Mouse (Mus musculus): ENCODE measurements around the gene Mefv. TPM values are rescaled to one million over a fixed set of nuclear protein-coding genes. Genes with fewer than 3 reads are reported as not detected.

Gene Mefv
- polyA plus RNA-seq (2015; fragmentation: Nextera tagmentation; extraction: Ambion mirVana), result 0.18 and 0.20 TPM in 2 replicates

GRCm38 (mm10) chr16:3717980-3718379 is at the start of gene Mefv:
Gene Mefv (minus strand): TSS chr16:3718097.
- 91% methylated on average over 6 of the region's 6 CpGs for WGBS
- no peak within 1 kb of the TSS for H3K4me3 ChIP-seq (replicated peaks; ENCODE audit: low read length)
- no peak within 1 kb of the TSS for H3K27ac ChIP-seq (ENCODE audit: low read length)

GRCm38 (mm10) chr16:3748976-3749375 is 31.1 kb upstream of the Mefv start:
- no peak for ATAC-seq (ENCODE audit: insufficient read depth, low FRiP score)

More at GRCm38 (mm10) chr16:3717980-3718379, at the start of gene Mefv:
- no peak for ATAC-seq (ENCODE audit: insufficient read depth, low FRiP score)
- H3K4me1 ChIP-seq (ENCODE audit: control insufficient read depth, insufficient read depth, low read length), result no peaks in the 10 kb centered on the region
- no peaks in the 10 kb centered on the region for H3K36me3 ChIP-seq (ENCODE audit: control insufficient read depth, insufficient read depth, low read length)
- H3K4me2 ChIP-seq (ENCODE audit: low read depth, low read length), result no peak within 1 kb of the TSS
- H3K9me3 ChIP-seq (replicated peaks; ENCODE audit: control insufficient read depth, low read length), result no peaks in the 10 kb centered on the region
- H3K27me3 ChIP-seq (ENCODE audit: control insufficient read depth, insufficient read depth, low read length), result no peaks in the 10 kb centered on the region
- no peak within 1 kb of the TSS for H3K9ac ChIP-seq (ENCODE audit: low read length)

GRCm38 (mm10) chr16:3745656-3746055 is 27.8 kb upstream of the Mefv start:
- no peaks in the 10 kb centered on the region for H3K27me3 ChIP-seq (ENCODE audit: control insufficient read depth, insufficient read depth, low read length)
- peaks cover 20% of the 10 kb centered on the region for H3K4me1 ChIP-seq (ENCODE audit: control insufficient read depth, insufficient read depth, low read length)
- peaks cover 25% of the 10 kb centered on the region for H3K9me3 ChIP-seq (replicated peaks; ENCODE audit: control insufficient read depth, low read length)
- H3K4me2 ChIP-seq (ENCODE audit: low read depth, low read length), result peak overlapping the region; percentile 84
- H3K36me3 ChIP-seq (ENCODE audit: control insufficient read depth, insufficient read depth, low read length), result peaks cover 45% of the 10 kb centered on the region
- 81% methylated on average over 4 of the region's 4 CpGs for WGBS
- H3K4me3 ChIP-seq (replicated peaks; ENCODE audit: low read length), result peak overlapping the region; percentile 96
- ATAC-seq (ENCODE audit: insufficient read depth, low FRiP score), result no peak
- no peak overlapping the region for H3K27ac ChIP-seq (ENCODE audit: low read length)
- 0 out of 2 replicates have a peak overlapping the region, but pooled peaks have one; percentile 18 for H3K9ac ChIP-seq (ENCODE audit: low read length)

More at GRCm38 (mm10) chr16:3748976-3749375, 31.1 kb upstream of the Mefv start:
- Histone ChIP-seq H3K4me1 (ENCODE audit: control insufficient read depth, insufficient read depth, low read length) (peaks cover 16% of the 10 kb centered on the region), H3K27me3 (ENCODE audit: control insufficient read depth, insufficient read depth, low read length) (no peaks in the 10 kb centered on the region), H3K36me3 (ENCODE audit: control insufficient read depth, insufficient read depth, low read length) (peaks cover 52% of the 10 kb centered on the region), H3K9me3 (replicated peaks; ENCODE audit: control insufficient read depth, low read length) (peaks cover 25% of the 10 kb centered on the region), H3K27ac (ENCODE audit: low read length) (no peak overlapping the region), H3K4me2 (ENCODE audit: low read depth, low read length) (no peak overlapping the region), H3K4me3 (replicated peaks; ENCODE audit: low read length) (no peak overlapping the region), H3K9ac (ENCODE audit: low read length) (no peak overlapping the region)
- WGBS, result 98% methylated on average over 3 of the region's 3 CpGs

- Histone ChIP-seq H3K4me1 (ENCODE audit: control insufficient read depth, insufficient read depth, low read length) (peaks cover 20% of the 10 kb centered on the region), H3K9me3 (replicated peaks; ENCODE audit: control insufficient read depth, low read length) (peaks cover 14% of the 10 kb centered on the region), H3K27ac (ENCODE audit: low read length) (peak overlapping the region; percentile 82), H3K4me2 (ENCODE audit: low read depth, low read length) (peak overlapping the region; percentile 84), H3K36me3 (ENCODE audit: control insufficient read depth, insufficient read depth, low read length) (peaks cover 32% of the 10 kb centered on the region), H3K27me3 (ENCODE audit: control insufficient read depth, insufficient read depth, low read length) (no peaks in the 10 kb centered on the region), H3K9ac (ENCODE audit: low read length) (peak overlapping the region; percentile 94), H3K4me3 (replicated peaks; ENCODE audit: low read length) (peak overlapping the region; percentile 96)
- ATAC-seq (ENCODE audit: insufficient read depth, low FRiP score), result no peak
- WGBS, result 0% methylated on average over 32 of the region's 32 CpGs
These were observed 26.3 kb upstream of the Mefv start for GRCm38 (mm10) chr16:3744186-3744700.

- Histone ChIP-seq H3K9ac (ENCODE audit: low read length) (peak within 1 kb of the TSS; percentile 94), H3K4me3 (replicated peaks; ENCODE audit: low read length) (peak within 1 kb of the TSS; percentile 96), H3K36me3 (ENCODE audit: control insufficient read depth, insufficient read depth, low read length) (peaks cover 26% of the 10 kb centered on the region), H3K4me1 (ENCODE audit: control insufficient read depth, insufficient read depth, low read length) (peaks cover 20% of the 10 kb centered on the region), H3K27me3 (ENCODE audit: control insufficient read depth, insufficient read depth, low read length) (no peaks in the 10 kb centered on the region), H3K4me2 (ENCODE audit: low read depth, low read length) (peak within 1 kb of the TSS; percentile 84), H3K27ac (ENCODE audit: low read length) (peak within 1 kb of the TSS; percentile 95), H3K9me3 (replicated peaks; ENCODE audit: control insufficient read depth, low read length) (peaks cover 8% of the 10 kb centered on the region)
- peak; percentile 98 for ATAC-seq (ENCODE audit: insufficient read depth, low FRiP score)
- under 1% methylated on average over 42 of the region's 42 CpGs for WGBS
These were observed 25.7 kb upstream of the Mefv start, which contains the start of gene Zfp263 for GRCm38 (mm10) chr16:3743503-3744185. Gene Zfp263 (plus strand): TSS chr16:3744093.

GRCm38 (mm10) chr16:3742466-3742865 is 24.6 kb upstream of the Mefv start:
- no peaks in the 10 kb centered on the region for H3K9me3 ChIP-seq (replicated peaks; ENCODE audit: control insufficient read depth, low read length)
- WGBS, result 96% methylated on average over 6 of the region's 6 CpGs

GRCm38 (mm10) chr16:3733198-3733732 is 15.4 kb upstream of the Mefv start:
- H3K4me3 ChIP-seq (replicated peaks; ENCODE audit: low read length), result no peak overlapping the region
- no peaks in the 10 kb centered on the region for H3K9me3 ChIP-seq (replicated peaks; ENCODE audit: control insufficient read depth, low read length)
- 77% methylated on average over 1 of the region's 1 CpGs for WGBS
- H3K27ac ChIP-seq (ENCODE audit: low read length), result no peak overlapping the region
- H3K4me2 ChIP-seq (ENCODE audit: low read depth, low read length), result no peak overlapping the region
- H3K9ac ChIP-seq (ENCODE audit: low read length), result no peak overlapping the region
- ATAC-seq (ENCODE audit: insufficient read depth, low FRiP score), result no peak
- no peaks in the 10 kb centered on the region for H3K27me3 ChIP-seq (ENCODE audit: control insufficient read depth, insufficient read depth, low read length)
- no peaks in the 10 kb centered on the region for H3K4me1 ChIP-seq (ENCODE audit: control insufficient read depth, insufficient read depth, low read length)
- no peaks in the 10 kb centered on the region for H3K36me3 ChIP-seq (ENCODE audit: control insufficient read depth, insufficient read depth, low read length)

More at GRCm38 (mm10) chr16:3742466-3742865, 24.6 kb upstream of the Mefv start:
- Histone ChIP-seq H3K36me3 (ENCODE audit: control insufficient read depth, insufficient read depth, low read length) (peaks cover 18% of the 10 kb centered on the region), H3K9ac (ENCODE audit: low read length) (no peak overlapping the region), H3K4me2 (ENCODE audit: low read depth, low read length) (peak overlapping the region; percentile 75; the same call in 1 of the 2 replicates), H3K4me1 (ENCODE audit: control insufficient read depth, insufficient read depth, low read length) (peaks cover 20% of the 10 kb centered on the region), H3K27me3 (ENCODE audit: control insufficient read depth, insufficient read depth, low read length) (no peaks in the 10 kb centered on the region), H3K27ac (ENCODE audit: low read length) (peak overlapping the region; percentile 95; the same call in 1 of the 2 replicates), H3K4me3 (replicated peaks; ENCODE audit: low read length) (no peak overlapping the region)
- no peak for ATAC-seq (ENCODE audit: insufficient read depth, low FRiP score)

GRCm38 (mm10) chr16:3732612-3733011 is 14.7 kb upstream of the Mefv start:
- Histone ChIP-seq H3K36me3 (ENCODE audit: control insufficient read depth, insufficient read depth, low read length) (no peaks in the 10 kb centered on the region), H3K4me1 (ENCODE audit: control insufficient read depth, insufficient read depth, low read length) (no peaks in the 10 kb centered on the region), H3K9ac (ENCODE audit: low read length) (no peak overlapping the region), H3K9me3 (replicated peaks; ENCODE audit: control insufficient read depth, low read length) (no peaks in the 10 kb centered on the region), H3K27me3 (ENCODE audit: control insufficient read depth, insufficient read depth, low read length) (no peaks in the 10 kb centered on the region), H3K4me3 (replicated peaks; ENCODE audit: low read length) (no peak overlapping the region), H3K27ac (ENCODE audit: low read length) (no peak overlapping the region), H3K4me2 (ENCODE audit: low read depth, low read length) (no peak overlapping the region)
- no peak for ATAC-seq (ENCODE audit: insufficient read depth, low FRiP score)
- 68% methylated on average over 4 of the region's 4 CpGs for WGBS

All from stomach, embryonic 16.5 days (tissue).